Mouse (Mus musculus) kidney, adult 2 months (tissue): Measurements from ENCODE around the gene Gm11032.

ENCODE experiments used
- CTCF ChIP-seq: fragments of 200-500 bp; conservative IDR thresholded peaks from 2 replicates; pipeline ENCODE4 v1.5.1; 2011; ENCODE audit warnings: low read depth, mild to moderate bottlenecking, control low read depth, low read length, moderate library complexity, mixed read lengths; ENCODE audit not compliant: insufficient read depth, insufficient read length
- POLR2A ChIP-seq: fragments of 200-500 bp; IDR thresholded peaks from one replicate; pipeline ENCODE4 v1.6.1; 2011; ENCODE audit warnings: low read depth, low read length, control low read depth

GRCm38 (mm10) chr11:4611904-4612303 is 8.0 kb upstream of the Gm11032 start:
- TF ChIP-seq CTCF (no peak), POLR2A (no peak)
